Mouse (Mus musculus): ENCODE measurements around the gene Myoc.

Gene Myoc

DNA sequence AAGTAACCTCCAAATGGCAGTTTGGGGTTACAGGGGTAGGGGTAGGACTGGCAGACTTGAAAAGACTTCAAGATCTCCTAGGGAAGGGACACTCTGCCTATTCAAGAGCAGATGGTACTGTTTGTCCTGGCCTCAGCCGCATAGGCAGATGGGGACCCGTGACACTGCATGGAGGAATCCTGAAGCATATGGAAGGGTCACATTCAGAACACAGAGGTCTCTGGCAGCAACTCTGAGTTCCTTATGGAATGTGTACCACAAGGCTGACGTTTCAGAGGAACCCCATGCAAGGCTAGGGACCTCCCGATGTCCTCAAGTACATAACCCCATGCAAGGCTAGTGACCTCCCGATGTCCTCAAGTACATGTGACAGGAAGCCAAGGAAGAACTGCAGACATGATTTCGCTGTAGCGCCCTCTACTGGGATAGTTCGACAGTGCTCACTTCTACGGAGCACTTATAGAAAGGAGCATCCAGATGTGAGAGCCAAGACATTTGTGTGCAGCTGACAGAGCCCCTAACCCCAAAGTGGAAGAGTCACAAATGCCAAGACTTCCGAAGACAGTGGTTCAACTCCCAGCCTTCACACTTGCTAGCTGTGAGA, 7.2 kb downstream of the Myoc start:
- intact Hi-C loops (cut with DNase I) = no loop called here

DNA sequence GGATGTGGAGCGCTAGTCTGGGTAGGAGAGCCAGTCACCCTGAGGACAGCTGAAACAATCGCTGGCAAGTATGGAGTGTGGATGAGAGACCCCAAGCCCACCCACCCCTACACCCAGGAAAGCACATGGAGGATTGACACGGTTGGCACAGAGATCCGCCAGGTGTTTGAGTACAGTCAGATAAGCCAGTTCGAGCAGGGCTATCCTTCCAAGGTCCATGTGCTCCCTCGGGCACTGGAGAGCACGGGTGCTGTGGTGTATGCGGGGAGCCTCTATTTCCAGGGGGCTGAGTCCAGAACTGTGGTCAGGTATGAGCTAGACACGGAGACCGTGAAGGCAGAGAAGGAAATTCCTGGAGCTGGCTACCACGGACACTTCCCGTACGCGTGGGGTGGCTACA, 9.5 kb downstream of the Myoc start:
- intact Hi-C loops (cut with DNase I) = no loop called here

DNA sequence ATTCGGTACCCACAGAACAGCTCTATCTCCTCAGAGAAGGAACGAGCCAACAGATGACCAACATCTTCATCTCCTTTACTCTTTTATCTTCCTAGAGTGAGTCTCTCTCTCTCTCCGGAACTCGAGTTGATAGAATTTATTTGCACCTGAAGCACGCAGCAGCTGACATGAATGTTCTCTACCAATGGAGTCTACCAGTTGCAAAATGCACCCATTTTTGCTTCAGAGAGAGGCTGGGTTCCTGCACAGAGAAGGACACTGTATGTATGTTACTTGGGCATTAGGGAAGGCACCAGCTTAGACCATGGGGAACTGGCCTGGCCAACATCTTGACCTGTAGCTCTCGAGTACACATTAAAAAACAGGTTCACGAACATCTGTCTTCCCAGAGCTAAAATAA, 19.2 kb downstream of the Myoc start, which contains the start of gene Myocos:
Gene Myocos, minus strand, starts transcription at position 101 of the 400 bp plus-strand sequence.
- intact Hi-C loops (cut with DNase I) = no loop called here

DNA sequence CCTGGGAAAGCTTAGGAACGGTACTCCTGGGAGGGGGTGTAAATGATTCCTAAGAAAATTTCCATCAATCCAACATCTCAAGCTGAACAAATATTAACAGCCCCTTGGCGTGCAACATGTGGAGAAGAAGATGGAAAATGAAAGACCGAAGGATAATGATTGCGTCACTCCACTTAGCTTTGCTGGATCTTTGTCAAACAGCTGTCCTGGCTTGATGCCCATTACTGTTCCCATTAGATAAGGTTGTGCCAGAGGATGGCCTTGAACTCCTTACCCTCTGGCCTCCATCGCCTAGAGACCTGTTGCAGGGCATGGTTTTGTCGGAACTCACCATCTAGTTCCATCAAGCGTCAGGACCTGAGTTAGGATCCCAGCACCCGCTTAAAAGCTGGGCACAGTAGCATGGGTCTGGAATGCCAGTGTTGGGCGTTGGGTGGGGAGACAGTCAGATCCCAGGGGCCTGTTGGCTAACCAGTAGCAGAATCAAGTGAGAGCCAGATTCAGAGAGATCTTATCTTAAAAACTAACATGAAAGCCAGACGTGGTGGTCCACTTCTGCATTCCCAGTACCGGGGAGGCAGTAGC, 21.4 kb downstream of the Myoc start:
- intact Hi-C loops (cut with DNase I) = loop anchor here (10.0 kb wide), 1 partner anchor 306 kb away; no protein-coding TSS in a partner anchor

DNA sequence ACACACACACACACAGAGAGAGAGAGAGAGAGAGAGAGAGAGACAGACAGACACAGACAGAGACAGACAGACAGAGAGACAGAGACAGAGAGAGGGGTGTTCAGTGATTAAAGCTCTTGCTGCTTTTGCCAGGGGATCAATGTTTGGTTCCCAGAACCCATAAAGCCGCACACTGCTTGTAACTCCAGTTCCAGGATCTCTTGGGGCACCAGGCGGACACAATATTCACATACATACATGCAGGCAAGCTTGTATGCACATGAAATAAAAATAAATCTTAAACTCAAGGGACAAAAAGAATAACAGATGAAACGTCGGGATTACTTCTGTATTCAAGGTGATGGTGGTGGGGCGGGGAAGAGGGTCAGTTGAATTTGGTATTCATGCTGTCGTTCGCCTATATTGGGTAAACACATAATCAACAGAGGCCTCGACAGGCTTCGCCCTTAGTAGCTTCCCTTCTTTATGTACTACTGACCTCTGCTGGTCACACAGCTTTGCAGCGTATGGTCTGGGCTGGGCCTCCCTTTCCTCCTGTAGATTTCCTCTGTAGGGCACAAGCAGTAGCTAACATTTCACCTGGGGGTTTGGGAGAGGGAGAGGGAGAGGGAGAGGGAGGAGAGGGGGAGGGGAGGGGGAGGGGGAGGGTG, 26.0 kb downstream of the Myoc start:
- intact Hi-C loops (cut with DNase I) = loop anchor here (2.0 to 10.0 kb wide), 3 partner anchors 98 to 310 kb away; no protein-coding TSS in a partner anchor

DNA sequence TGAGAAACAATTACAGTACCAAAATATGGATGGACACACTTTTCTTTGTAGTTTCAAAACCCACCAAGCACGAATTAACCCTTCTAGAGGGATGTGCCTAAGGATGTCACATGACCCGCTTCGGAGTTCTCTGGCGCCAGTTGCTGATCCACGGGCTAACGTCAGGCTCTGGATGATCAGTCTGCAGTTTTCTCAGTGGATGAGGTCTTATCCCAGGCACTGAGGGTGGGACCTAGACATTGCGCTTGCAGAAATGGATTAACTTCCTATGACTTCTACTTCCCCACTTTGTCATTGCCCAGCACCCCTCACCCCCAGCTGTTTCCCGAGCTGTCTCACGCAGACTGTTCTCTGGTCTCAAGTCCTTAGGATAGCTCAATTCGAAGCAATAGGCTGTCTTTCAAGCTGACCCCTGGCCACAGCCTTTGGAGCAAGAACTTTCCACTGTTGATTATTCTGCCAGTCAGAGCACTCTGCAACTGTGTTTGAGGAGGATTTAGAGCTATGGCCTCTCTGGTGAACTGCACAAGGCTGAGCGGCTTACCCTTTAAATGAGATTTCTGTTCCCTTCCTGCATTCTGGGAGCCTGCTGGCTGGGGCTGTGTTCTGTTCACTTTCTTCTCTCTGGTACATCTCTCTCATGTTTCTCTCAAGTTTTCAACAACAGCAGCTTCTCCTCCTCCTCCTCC, 26.7 kb downstream of the Myoc start:
- intact Hi-C loops (cut with DNase I) = loop anchor here (2.0 to 10.0 kb wide), 3 partner anchors 98 to 311 kb away; no protein-coding TSS in a partner anchor

DNA sequence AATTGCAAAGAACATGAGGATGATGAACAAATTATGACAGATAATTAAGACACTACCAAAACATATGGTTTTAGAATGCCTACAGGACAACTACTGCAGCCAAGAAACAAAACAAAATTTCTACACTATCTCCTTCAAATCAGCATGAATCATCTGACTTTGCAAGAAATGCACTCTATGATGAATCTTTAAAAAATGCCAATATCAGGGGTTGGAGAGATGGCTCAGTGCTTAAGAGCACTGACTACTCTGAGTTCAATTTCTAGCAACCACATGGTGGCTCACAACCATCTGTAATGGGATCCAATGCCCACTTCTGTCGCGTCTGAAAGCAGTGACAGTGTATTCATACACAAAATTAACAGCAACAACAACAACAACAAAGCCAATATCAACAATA, 54.8 kb downstream of the Myoc start:
- intact Hi-C loops (cut with DNase I) = no loop called here

DNA sequence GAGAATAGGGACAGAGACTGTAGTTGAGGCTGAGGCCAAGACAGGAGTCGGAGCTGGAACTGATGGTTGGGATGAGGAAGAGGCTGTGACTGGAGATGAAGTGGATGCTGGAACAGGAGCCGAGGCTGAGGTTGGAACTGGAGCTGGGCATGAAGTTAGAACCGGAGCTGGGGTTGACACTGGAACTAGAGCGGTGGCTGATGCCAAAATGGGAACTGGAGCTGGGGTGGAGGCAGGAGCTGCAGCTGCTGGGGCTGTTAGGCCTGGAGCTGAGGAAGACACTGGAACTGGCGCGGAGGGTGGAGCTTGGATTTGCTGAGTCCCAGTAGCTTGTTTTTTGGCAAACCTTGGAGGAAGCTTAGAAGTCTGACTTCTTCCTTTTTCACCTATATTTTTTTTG, 58.9 kb downstream of the Myoc start:
- intact Hi-C loops (cut with DNase I) = no loop called here

Small RNA genes lying within 50 kb of the gene (microRNA-seq; reads per million reads assigned to microRNA genes)
- 0 to 0.12 reads per million in 2 experiments for gene Gm27616

Measured in adrenal gland (tissue).